Mouse (Mus musculus) monocyte, adult 5-6 weeks (primary cell): ENCODE measurements around the gene Parn. TPM values are rescaled to one million over a fixed set of nuclear protein-coding genes. Genes with fewer than 3 reads are reported as not detected.
"Not testable (repeated sequence)": the region's sequence is repeated elsewhere in the genome, so short reads cannot be mapped to it uniquely, and the experiment has no call there.

Experiments
- ATAC-seq: fragments of 153-309, 156-312 bp; replicated peaks from 2 replicates; pipeline ENCODE4 v1.8.0; 2017; ENCODE audit warnings: mild to moderate bottlenecking; ENCODE audit not compliant: low TSS enrichment, insufficient number of reproducible peaks, severe bottlenecking, poor library complexity, low FRiP score
- total RNA-seq: library from RNA; stranded (forward); fragments of 200-1000, 200-491, 200-594 nt; gene quantifications from 3 replicates; pipeline ENCODE4 v1.2.3, GENCODE M21; 2017

The Parn gene
- total RNA-seq, 1 experiment from 2014 or later = 23.6 TPM

- ATAC-seq = no peak
Observed at GRCm38 (mm10) chr16:13640064-13640463, 27.9 kb downstream of the Parn start.

- ATAC-seq = no peak
Observed at GRCm38 (mm10) chr16:13639508-13639907, 28.5 kb downstream of the Parn start.

- ATAC-seq = not testable (repeated sequence)
Observed at GRCm38 (mm10) chr16:13638198-13638597, 29.8 kb downstream of the Parn start.

GRCm38 (mm10) chr16:13628345-13628744 is 39.6 kb downstream of the Parn start:
- no peak for ATAC-seq

- ATAC-seq = no peak
Observed at GRCm38 (mm10) chr16:13621745-13622507, 46.0 kb downstream of the Parn start.

GRCm38 (mm10) chr16:13620194-13620593 is 47.8 kb downstream of the Parn start:
- ATAC-seq = no peak

- ATAC-seq = no peak
Observed at GRCm38 (mm10) chr16:13615276-13615675, 52.7 kb downstream of the Parn start.

GRCm38 (mm10) chr16:13612571-13612970 is 55.4 kb downstream of the Parn start:
- no peak for ATAC-seq

- ATAC-seq = no peak
Observed at GRCm38 (mm10) chr16:13612058-13612457, 55.9 kb downstream of the Parn start.

GRCm38 (mm10) chr16:13611399-13611798 is 56.6 kb downstream of the Parn start:
- no peak for ATAC-seq

- ATAC-seq = no peak
Observed at GRCm38 (mm10) chr16:13610951-13611381, 57.0 kb downstream of the Parn start.

- ATAC-seq = no peak
Observed at GRCm38 (mm10) chr16:13608705-13609085, 59.3 kb downstream of the Parn start.

GRCm38 (mm10) chr16:13607987-13608704 is 59.8 kb downstream of the Parn start:
- ATAC-seq = no peak

GRCm38 (mm10) chr16:13602779-13603178 is 65.2 kb downstream of the Parn start:
- no peak for ATAC-seq

- ATAC-seq = no peak
Observed at GRCm38 (mm10) chr16:13589049-13589408, 78.9 kb downstream of the Parn start.

- ATAC-seq = no peak
Observed at GRCm38 (mm10) chr16:13588182-13589048, 79.6 kb downstream of the Parn start.

- ATAC-seq = no peak
Observed at GRCm38 (mm10) chr16:13585234-13585633, 82.7 kb downstream of the Parn start.

GRCm38 (mm10) chr16:13580784-13581183 is 87.2 kb downstream of the Parn start:
- ATAC-seq = no peak

- ATAC-seq = no peak
Observed at GRCm38 (mm10) chr16:13580016-13580415, 88.0 kb downstream of the Parn start.
